Mouse (Mus musculus) limb, embryonic 12.5 days (tissue): ENCODE results near the gene Olfr460. TPM values are rescaled to one million over a fixed set of nuclear protein-coding genes. Genes with fewer than 3 reads are reported as not detected.
"Not testable (repeated sequence)": the region's sequence is repeated elsewhere in the genome, so short reads cannot be mapped to it uniquely, and the experiment has no call there.

Source experiments
- ATAC-seq: fragments of 200-750 bp; cut with Nextera tagmentation; 2 replicates; pipeline ENCODE4 v1.8.0; 2017; ENCODE audit warnings: low read depth, moderate TSS enrichment; ENCODE audit not compliant: insufficient number of reproducible peaks, insufficient read depth, low FRiP score, low TSS enrichment
- H3K27ac ChIP-seq: fragments of 300-500 bp; sonication (generic); 2 replicates; pipeline ENCODE4 v1.5.1; 2016; ENCODE audit warnings: mild to moderate bottlenecking, moderate library complexity
- H3K27me3 ChIP-seq: fragments of 300-500 bp; sonication (generic); 2 replicates; pipeline ENCODE4 v1.6.1; 2016; ENCODE audit warnings: mild to moderate bottlenecking, moderate library complexity
- H3K36me3 ChIP-seq: fragments of 300-500 bp; sonication (generic); 2 replicates; pipeline ENCODE4 v1.6.1; 2016; ENCODE audit warnings: mild to moderate bottlenecking, moderate library complexity
- H3K4me1 ChIP-seq: fragments of 300-500 bp; sonication (generic); replicated peaks from 2 replicates; pipeline ENCODE4 v1.6.1; 2016
- H3K4me2 ChIP-seq: fragments of 300-500 bp; sonication (generic); 2 replicates; pipeline ENCODE4 v1.6.1; 2016; ENCODE audit warnings: mild to moderate bottlenecking, moderate library complexity
- H3K4me3 ChIP-seq: fragments of 300-500 bp; sonication (generic); replicated peaks from 2 replicates; pipeline ENCODE4 v1.5.1; 2016; ENCODE audit warnings: mild to moderate bottlenecking
- H3K9ac ChIP-seq: fragments of 300-500 bp; sonication (generic); replicated peaks from 2 replicates; pipeline ENCODE4 v1.6.1; 2016; ENCODE audit warnings: mild to moderate bottlenecking, moderate library complexity
- H3K9me3 ChIP-seq: fragments of 300-500 bp; sonication (generic); 2 replicates; pipeline ENCODE4 v1.6.1; 2016; ENCODE audit warnings: mild to moderate bottlenecking, moderate library complexity
- WGBS: fragments of 180-500 bp; shearing (Covaris S2); methylation state at CpG from one replicate; pipeline ENCODE4 v1.1.7; 2016; 5-methylcytosine and 5-hydroxymethylcytosine counted together
- polyA plus RNA-seq: library from polyadenylated mRNA; unstranded; fragments of >200 nt; fragmentation: Nextera tagmentation; extraction: Ambion mirVana; gene quantifications from 2 replicates; pipeline ENCODE4 v1.2.1, GENCODE M21; 2016

The Olfr460 gene
- polyA plus RNA-seq, result not detected in 2 replicates

DNA sequence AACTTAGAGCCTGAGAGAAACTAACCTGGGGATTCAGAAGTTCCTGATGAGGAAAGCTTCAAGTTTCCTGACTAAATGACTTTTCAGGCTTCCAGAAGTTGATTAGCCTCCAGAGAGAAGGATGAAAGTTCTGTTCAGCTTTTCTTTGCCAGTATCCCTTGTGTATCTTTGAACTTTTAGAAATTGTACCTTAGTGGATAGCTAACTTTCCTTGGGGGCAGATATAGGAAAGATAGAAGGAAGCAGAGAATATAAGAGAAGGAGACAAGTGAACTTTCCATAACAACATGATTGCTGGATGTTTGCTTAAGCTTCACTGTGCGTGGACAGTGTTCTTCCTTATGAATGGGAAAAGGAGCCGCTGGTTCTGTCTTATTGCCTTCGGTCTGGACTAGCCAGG lies at the start of gene Olfr460:
Gene Olfr460, plus strand, starts transcription at position 301 of the 400 bp plus-strand sequence.
- no peaks in the 10 kb centered on the region for H3K36me3 ChIP-seq
- H3K4me1 ChIP-seq, result no peaks in the 10 kb centered on the region
- no peak within 1 kb of the TSS for H3K27ac ChIP-seq
- H3K4me3 ChIP-seq, result no peak within 1 kb of the TSS
- no peak within 1 kb of the TSS for H3K9ac ChIP-seq
- H3K27me3 ChIP-seq, result no peaks in the 10 kb centered on the region
- H3K9me3 ChIP-seq, result no peaks in the 10 kb centered on the region
- ATAC-seq, result no peak
- no peak within 1 kb of the TSS for H3K4me2 ChIP-seq
- WGBS, result 82% methylated on average over 3 of the region's 3 CpGs

DNA sequence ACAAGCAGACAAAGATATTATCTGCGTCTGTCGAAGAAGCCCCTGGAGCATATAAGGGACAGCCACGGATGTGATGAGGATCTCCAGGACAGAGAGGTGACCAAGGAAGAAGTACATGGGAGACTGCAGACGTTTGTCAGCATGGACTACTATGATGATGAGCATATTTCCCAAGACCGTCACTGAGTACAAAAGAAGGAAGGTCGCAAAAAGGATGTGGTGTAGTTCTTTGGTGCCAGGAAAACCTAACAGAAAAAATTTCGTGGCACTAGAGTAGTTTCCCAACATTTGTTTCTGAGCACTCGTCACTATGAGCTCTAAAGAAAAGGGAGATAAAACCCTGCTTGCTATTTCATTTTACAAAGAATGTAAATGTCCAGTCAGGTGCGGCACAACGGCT lies 24.6 kb upstream of the Olfr460 start:
- H3K27ac ChIP-seq, result no peak overlapping the region
- WGBS, result 80% methylated on average over 10 of the region's 10 CpGs
- no peak overlapping the region for H3K4me2 ChIP-seq
- H3K4me3 ChIP-seq, result no peak overlapping the region
- H3K36me3 ChIP-seq, result no peaks in the 10 kb centered on the region
- H3K4me1 ChIP-seq, result no peaks in the 10 kb centered on the region
- no peak overlapping the region for H3K9ac ChIP-seq
- ATAC-seq, result no peak
- no peaks in the 10 kb centered on the region for H3K9me3 ChIP-seq
- no peaks in the 10 kb centered on the region for H3K27me3 ChIP-seq

DNA sequence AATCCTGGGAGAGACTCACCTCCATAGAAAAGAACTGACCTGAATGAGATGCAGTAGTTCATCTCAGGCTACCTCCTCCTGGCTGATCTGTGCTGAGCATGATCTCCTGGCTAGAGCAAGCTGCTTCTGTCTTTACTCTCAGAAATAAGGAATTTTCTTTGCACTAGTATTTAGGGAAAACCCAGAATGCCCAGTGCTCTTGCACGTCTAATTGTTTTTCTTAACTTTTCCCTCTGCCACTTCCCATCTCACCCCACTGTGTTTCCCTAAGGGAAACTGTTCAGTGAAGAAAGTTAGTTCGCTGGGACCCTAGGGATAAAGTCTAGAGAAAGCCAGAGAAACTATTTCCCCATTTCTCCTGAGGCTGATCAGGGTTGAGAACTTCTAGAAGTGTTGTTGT lies 14.3 kb upstream of the Olfr460 start, which contains the start of gene Olfr461:
Gene Olfr461, minus strand, starts transcription at position 101 of the 400 bp plus-strand sequence.
- no peaks in the 10 kb centered on the region for H3K9me3 ChIP-seq
- H3K4me3 ChIP-seq, result no peak within 1 kb of the TSS
- ATAC-seq, result no peak
- H3K4me1 ChIP-seq, result no peaks in the 10 kb centered on the region
- no peak within 1 kb of the TSS for H3K4me2 ChIP-seq
- 80% methylated on average over 2 of the region's 2 CpGs for WGBS
- H3K27ac ChIP-seq, result no peak within 1 kb of the TSS
- no peak within 1 kb of the TSS for H3K9ac ChIP-seq
- no peaks in the 10 kb centered on the region for H3K27me3 ChIP-seq
- no peaks in the 10 kb centered on the region for H3K36me3 ChIP-seq

DNA sequence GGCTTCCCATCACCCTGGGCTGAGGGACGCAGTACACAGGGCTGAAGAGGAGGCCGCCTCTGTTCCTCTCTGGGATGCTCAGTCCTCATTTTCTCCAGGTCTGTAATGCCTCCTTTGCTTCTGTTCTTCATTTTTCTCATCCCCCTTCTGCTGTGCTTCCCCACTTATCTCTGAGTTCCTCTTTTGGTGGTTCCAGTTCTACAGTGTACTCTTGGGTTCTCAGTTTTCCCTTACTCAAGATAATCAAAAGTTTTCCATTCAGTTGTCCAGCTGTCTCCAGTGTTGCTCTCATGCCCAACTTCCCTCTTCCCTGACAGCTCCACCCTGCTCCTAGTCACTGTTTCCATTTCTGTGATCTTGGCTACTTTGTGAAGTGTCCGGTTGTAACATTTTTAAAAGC lies 4.3 kb downstream of the Olfr460 start:
- Histone ChIP-seq H3K9me3 (no peaks in the 10 kb centered on the region), H3K4me1 (no peaks in the 10 kb centered on the region), H3K4me3 (no peak overlapping the region), H3K36me3 (no peaks in the 10 kb centered on the region), H3K4me2 (no peak overlapping the region), H3K9ac (no peak overlapping the region), H3K27ac (no peak overlapping the region), H3K27me3 (no peaks in the 10 kb centered on the region)
- 80% methylated on average over 3 of the region's 3 CpGs for whole genome bisulfite sequencing
- no peak for ATAC-seq

DNA sequence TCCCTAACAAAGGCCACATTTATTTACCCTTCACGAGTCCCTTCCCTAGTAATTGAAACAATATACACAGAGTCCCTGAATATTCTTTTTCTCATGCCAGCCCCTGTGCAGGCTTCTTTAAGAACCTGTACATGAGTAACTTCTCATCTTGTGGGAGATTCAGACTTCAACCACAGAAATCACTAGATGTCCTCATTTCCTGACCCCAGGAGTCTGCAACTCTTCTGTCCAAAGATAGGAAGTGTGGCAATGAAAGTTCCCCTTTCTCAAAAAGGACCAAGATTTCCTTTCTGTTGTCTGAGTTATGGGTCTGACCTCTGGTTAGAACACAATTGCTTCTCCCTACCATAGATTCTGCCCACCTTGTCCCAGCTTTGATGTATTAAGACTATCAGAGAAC lies 7.0 kb downstream of the Olfr460 start:
- no peak overlapping the region for H3K4me2 ChIP-seq
- H3K27me3 ChIP-seq, result no peaks in the 10 kb centered on the region
- no peaks in the 10 kb centered on the region for H3K9me3 ChIP-seq
- 77% methylated on average over 1 of the region's 1 CpGs for WGBS
- ATAC-seq, result no peak
- H3K4me1 ChIP-seq, result no peaks in the 10 kb centered on the region
- H3K4me3 ChIP-seq, result no peak overlapping the region
- no peaks in the 10 kb centered on the region for H3K36me3 ChIP-seq
- no peak overlapping the region for H3K9ac ChIP-seq
- no peak overlapping the region for H3K27ac ChIP-seq

DNA sequence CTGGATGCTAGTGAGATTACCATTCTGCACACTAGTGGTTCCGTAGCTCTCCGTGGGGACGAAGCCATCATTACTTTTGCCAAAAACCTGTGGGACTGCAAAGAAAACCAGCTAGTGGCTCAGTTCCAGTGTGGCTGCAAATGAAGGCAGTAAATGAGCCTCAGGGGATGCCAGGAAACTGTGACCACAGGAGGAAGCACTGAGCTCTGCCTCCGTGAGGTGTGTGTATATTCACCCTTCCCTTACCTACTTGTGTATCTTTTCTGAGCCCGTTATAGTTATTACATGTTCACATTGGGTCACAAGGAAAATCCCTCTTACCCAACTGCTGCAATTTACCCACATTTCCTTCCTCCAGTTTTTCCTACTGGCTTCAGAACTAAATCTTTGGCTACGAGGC lies 15.0 kb downstream of the Olfr460 start:
- 78% methylated on average over 6 of the region's 6 CpGs for WGBS

DNA sequence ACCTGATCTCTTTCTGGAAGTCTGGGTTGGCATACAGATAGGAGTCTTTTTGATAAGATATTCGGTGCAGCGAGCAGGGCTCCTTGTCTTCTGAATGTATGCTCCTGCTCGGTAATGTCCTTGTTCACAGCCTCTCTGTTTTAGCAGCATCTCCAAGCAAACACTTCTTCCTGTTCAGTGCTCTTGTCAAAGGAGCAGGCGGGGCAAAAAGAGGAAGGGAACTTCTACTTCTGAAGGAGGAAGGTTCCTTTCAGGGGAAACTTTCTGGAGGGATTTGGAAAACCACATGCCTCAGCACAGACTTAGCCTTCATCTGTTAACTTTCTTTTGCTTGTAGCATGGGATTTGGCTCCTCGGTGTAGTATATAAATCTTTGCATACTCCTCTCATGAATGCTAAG lies 16.4 kb downstream of the Olfr460 start, which contains the start of gene Clec5a:
Gene Clec5a, minus strand, starts transcription at position 177 of the 400 bp plus-strand sequence.
- Histone ChIP-seq H3K36me3 (no peaks in the 10 kb centered on the region), H3K4me1 (no peaks in the 10 kb centered on the region), H3K9me3 (no peaks in the 10 kb centered on the region), H3K4me3 (no peak within 1 kb of the TSS), H3K27me3 (no peaks in the 10 kb centered on the region), H3K27ac (no peak within 1 kb of the TSS), H3K9ac (no peak within 1 kb of the TSS), H3K4me2 (no peak within 1 kb of the TSS)
- 84% methylated on average over 5 of the region's 5 CpGs for WGBS
- no peak for ATAC-seq

More for the DNA sequence above, 15.0 kb downstream of the Olfr460 start:
- H3K4me1 ChIP-seq, result no peaks in the 10 kb centered on the region
- no peak for ATAC-seq
- H3K36me3 ChIP-seq, result no peaks in the 10 kb centered on the region
- H3K9me3 ChIP-seq, result no peaks in the 10 kb centered on the region
- H3K27ac ChIP-seq, result no peak overlapping the region
- no peaks in the 10 kb centered on the region for H3K27me3 ChIP-seq
- H3K4me3 ChIP-seq, result no peak overlapping the region
- no peak overlapping the region for H3K9ac ChIP-seq
- H3K4me2 ChIP-seq, result no peak overlapping the region

DNA sequence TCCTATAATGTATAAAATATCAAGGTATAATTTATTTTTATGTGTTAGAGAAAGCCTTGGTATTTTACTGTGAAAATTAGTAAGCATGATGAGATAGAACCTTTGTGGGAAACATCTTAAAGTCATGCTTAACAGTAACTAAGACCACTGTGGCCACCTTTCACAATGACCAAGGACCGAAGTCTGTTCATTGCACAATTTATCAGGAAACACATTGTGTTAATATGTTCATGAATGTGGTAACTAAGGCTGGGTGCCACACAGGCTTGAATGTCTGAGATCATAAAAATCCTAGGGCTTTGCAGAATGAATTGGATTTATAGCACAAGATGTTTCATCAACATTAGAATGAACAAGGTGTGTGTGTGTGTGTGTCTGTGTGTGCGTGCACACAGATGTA lies 19.1 kb downstream of the Olfr460 start:
- Histone ChIP-seq H3K27me3 (no peaks in the 10 kb centered on the region), H3K4me1 (no peaks in the 10 kb centered on the region), H3K9me3 (no peaks in the 10 kb centered on the region), H3K4me3 (no peak overlapping the region), H3K27ac (no peak overlapping the region), H3K9ac (no peak overlapping the region), H3K4me2 (no peak overlapping the region), H3K36me3 (no peaks in the 10 kb centered on the region)
- 95% methylated on average over 2 of the region's 2 CpGs for WGBS
- ATAC-seq, result no peak

DNA sequence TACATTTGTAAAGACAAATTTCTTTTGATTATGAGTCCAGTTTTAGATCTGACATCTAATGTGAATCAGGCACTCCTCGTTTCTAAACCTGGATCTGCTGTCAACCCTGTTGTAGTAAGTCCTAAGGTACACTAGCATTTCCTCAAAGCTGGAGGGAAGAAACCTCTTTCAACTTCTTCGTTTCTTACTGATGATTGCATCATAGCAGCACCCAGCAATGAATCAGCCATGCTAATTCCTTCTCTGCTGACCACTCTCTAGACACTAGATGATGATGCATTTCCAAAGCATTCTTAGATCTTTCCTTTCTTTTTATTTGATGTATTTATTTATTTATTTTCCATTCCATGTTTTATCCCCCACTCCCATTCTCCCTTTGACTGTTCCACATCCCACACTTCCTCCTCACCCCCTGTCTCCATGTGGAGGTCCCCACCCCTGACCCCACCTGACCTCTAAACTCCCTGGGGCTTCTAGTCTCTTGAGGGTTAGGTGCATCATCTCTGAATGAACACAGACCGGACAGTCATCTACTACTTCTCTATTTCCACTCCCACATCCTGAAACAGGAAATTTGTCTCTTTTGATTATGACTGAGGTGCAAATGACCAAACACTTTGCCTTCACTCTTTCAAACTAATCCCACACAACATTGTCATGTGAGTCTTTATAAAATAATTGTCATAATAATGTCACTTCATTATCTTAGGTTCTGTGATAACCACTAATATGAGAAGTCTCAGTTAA lies 25.7 kb downstream of the Olfr460 start:
- H3K27ac ChIP-seq, result no peak overlapping the region
- no peaks in the 10 kb centered on the region for H3K27me3 ChIP-seq
- no peak overlapping the region for H3K4me3 ChIP-seq
- H3K4me2 ChIP-seq, result no peak overlapping the region
- H3K4me1 ChIP-seq, result no peaks in the 10 kb centered on the region
- no peaks in the 10 kb centered on the region for H3K9me3 ChIP-seq
- no peaks in the 10 kb centered on the region for H3K36me3 ChIP-seq
- no peak overlapping the region for H3K9ac ChIP-seq
- no peak for ATAC-seq
- WGBS, result 74% methylated on average over 3 of the region's 3 CpGs

DNA sequence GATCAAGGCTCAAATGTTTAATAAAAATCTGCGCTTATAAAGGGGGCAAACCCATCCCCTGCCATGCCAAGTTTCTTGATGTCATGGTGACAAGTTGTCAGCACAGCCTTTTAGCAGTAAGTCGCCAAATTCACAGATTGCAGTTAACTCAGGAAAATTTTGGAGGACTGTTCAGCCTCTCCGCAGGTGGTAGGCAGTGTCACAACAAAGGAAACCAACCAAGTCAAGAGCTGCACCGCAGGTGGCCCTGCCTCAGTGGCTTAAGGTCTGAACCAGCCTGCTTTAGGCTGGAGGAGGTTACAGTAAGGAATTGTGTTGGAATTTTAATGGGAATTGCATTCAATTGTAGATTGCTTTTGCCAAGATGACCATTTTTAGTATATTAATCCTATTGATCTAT lies 29.3 kb downstream of the Olfr460 start:
- H3K4me3 ChIP-seq, H3K9ac ChIP-seq, H3K27me3 ChIP-seq, ATAC-seq, H3K27ac ChIP-seq, H3K4me2 ChIP-seq, H3K36me3 ChIP-seq, H3K9me3 ChIP-seq, H3K4me1 ChIP-seq: not testable (repeated sequence)
- 33% methylated on average over 4 of the region's 4 CpGs for WGBS

DNA sequence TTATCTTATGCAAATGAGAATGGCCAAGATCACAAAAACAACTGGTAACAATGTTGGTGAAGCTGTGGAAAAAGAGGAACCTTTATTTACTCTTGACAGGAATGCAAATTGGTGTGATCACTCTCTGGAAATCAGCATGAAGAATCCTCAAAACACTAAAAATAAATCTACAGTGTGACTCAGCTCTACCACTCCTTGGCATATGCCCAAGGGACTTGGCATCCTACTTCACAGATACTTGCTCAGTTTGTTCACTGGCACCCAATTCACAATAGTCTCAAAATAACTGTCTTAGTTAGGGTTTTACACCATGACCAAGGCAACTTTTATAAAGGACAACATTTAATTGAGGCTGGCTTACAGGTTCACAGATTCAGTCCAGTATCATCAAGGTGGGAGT lies 38.1 kb downstream of the Olfr460 start:
- H3K36me3 ChIP-seq, result no peaks in the 10 kb centered on the region
- H3K4me1 ChIP-seq, result no peaks in the 10 kb centered on the region
- no peak overlapping the region for H3K4me3 ChIP-seq
- ATAC-seq, result no peak
- no peaks in the 10 kb centered on the region for H3K27me3 ChIP-seq
- H3K4me2 ChIP-seq, result no peak overlapping the region
- no peak overlapping the region for H3K9ac ChIP-seq
- H3K27ac ChIP-seq, result no peak overlapping the region
- no peaks in the 10 kb centered on the region for H3K9me3 ChIP-seq

DNA sequence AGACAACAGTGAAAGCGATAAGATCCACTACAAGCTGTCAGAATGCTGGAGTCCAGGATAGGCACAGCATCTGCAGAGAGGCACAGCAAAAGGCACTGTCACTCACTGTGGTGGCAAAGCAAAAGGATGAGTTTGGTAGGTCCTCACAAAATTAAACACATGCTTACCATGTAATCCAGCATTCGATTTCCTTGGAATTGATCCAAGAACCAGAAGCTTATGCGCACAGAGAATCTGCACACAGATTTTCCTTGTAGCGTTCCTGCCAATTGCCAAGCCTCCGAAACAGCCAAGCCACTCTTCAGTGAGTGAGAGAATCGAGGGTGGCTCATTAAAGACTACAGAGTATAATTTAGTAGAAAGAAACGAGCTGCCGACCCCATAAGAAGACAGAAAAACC lies 41.0 kb downstream of the Olfr460 start:
- Histone ChIP-seq H3K36me3 (no peaks in the 10 kb centered on the region), H3K4me1 (no peaks in the 10 kb centered on the region), H3K9ac (no peak overlapping the region), H3K27ac (no peak overlapping the region), H3K27me3 (no peaks in the 10 kb centered on the region), H3K4me2 (no peak overlapping the region), H3K4me3 (no peak overlapping the region), H3K9me3 (no peaks in the 10 kb centered on the region)
- 86% methylated on average over 8 of the region's 8 CpGs for WGBS
- no peak for ATAC-seq
